ENCODE assay signal across 18 mouse cellular contexts in genomic region chr2:106183651-106184050, GRCm38 (mm10).
DNase-seq lines count a peak whose midpoint lies in the region; ATAC-seq and TF ChIP-seq lines count a peak whose summit lies in the region.
"Had no signal": no experiment of that assay in that cellular context is flagged by ENCODE, and none has a peak within 500 bp of the region (broad histone marks: within the 10 kb centered on the region; RNA-seq: fewer than 3 reads in every experiment).

No protein-coding gene starts in this region.

- no peak overlapping the region for H3K4me3 ChIP-seq in midbrain, embryonic 14.5 days (replicated peaks; ENCODE audit: low read depth, low read length)
- no peak overlapping the region for H3K4me3 ChIP-seq in midbrain, embryonic 10.5 days
- peak overlapping the region; percentile 45 for H3K4me3 ChIP-seq in cerebellum, adult 2 months (replicated peaks; ENCODE audit: insufficient read depth, low read depth, low read length)
- H3K4me3 ChIP-seq: embryonic facial prominence, embryonic 10.5 days; gastrocnemius, adult 2 months; heart, embryonic 13.5 days; liver, embryonic 15.5 days had no signal

- H3K4me2 ChIP-seq in midbrain, embryonic 14.5 days (ENCODE audit: low read length), result 0 out of 2 replicates have a peak overlapping the region, but pooled peaks have one; percentile 8
- H3K4me2 ChIP-seq: heart, embryonic 13.5 days; liver, embryonic 15.5 days had no signal

- peak; percentile 25 for DNase-seq in midbrain, embryonic 14.5 days
- DNase-seq in midbrain, embryonic 10.5 days (ENCODE audit: low spot score), result no peak
- DNase-seq in cerebellum, adult 2 months, result peak; percentile 88 to 94
- peak; percentile 87 to 88 for DNase-seq in cerebellum, postnatal 36 days
- DNase-seq in layer of hippocampus, adult 18-20 months (ENCODE audit: low spot score in 2 of 2), result no peak
- DNase-seq in urinary bladder, postnatal 25 days (ENCODE audit: low spot score), result no peak
- DNase-seq in heart, adult 18-20 months, result no peak
- DNase-seq: forebrain, postnatal 0 days; gastrocnemius, adult 2 months; kidney, adult 18-20 months; kidney, postnatal 14 days; retina, postnatal 1 day; thymus, adult 2 months had no signal

- H3K27ac ChIP-seq in midbrain, embryonic 14.5 days (replicated peaks; ENCODE audit: low read depth, low read length), result no peak overlapping the region
- no peak overlapping the region; the same call in 1 of the 2 replicates for H3K27ac ChIP-seq in midbrain, embryonic 10.5 days (replicated peaks)
- H3K27ac ChIP-seq in cerebellum, adult 2 months (ENCODE audit: insufficient read depth, low read length), result no peak overlapping the region
- H3K27ac ChIP-seq: embryonic facial prominence, embryonic 10.5 days; gastrocnemius, adult 2 months; heart, embryonic 13.5 days; liver, embryonic 15.5 days had no signal

- H3K36me3 ChIP-seq in midbrain, embryonic 14.5 days (ENCODE audit: control insufficient read depth, insufficient read depth, low read length), result no peaks in the 10 kb centered on the region
- H3K36me3 ChIP-seq in midbrain, embryonic 10.5 days, result no peaks in the 10 kb centered on the region
- H3K36me3 ChIP-seq: embryonic facial prominence, embryonic 10.5 days; G1E; heart, embryonic 13.5 days; liver, embryonic 15.5 days had no signal

- H3K9ac ChIP-seq in midbrain, embryonic 14.5 days (replicated peaks; ENCODE audit: low read length), result no peak overlapping the region
- H3K9ac ChIP-seq: forebrain, postnatal 0 days; heart, embryonic 13.5 days; liver, embryonic 15.5 days had no signal

- no peaks in the 10 kb centered on the region for H3K9me3 ChIP-seq in midbrain, embryonic 14.5 days (ENCODE audit: control insufficient read depth, low read length)
- no peaks in the 10 kb centered on the region for H3K9me3 ChIP-seq in midbrain, embryonic 10.5 days (replicated peaks)
- H3K9me3 ChIP-seq: embryonic facial prominence, embryonic 10.5 days; G1E; heart, embryonic 13.5 days; liver, embryonic 15.5 days had no signal

- ATAC-seq in midbrain, embryonic 14.5 days (ENCODE audit: low FRiP score, low TSS enrichment), result no peak
- ATAC-seq: forebrain, postnatal 0 days; lung, postnatal 0 days had no signal

- 0 out of 2 replicates have a peak, but pooled peaks cover 3% of the 10 kb centered on the region for H3K4me1 ChIP-seq in midbrain, embryonic 14.5 days (ENCODE audit: control insufficient read depth, insufficient read depth, low read length)
- H3K4me1 ChIP-seq in midbrain, embryonic 10.5 days, result peaks cover 14% of the 10 kb centered on the region
- peaks cover 4% of the 10 kb centered on the region; the same call in 1 of the 2 replicates for H3K4me1 ChIP-seq in cerebellum, adult 2 months (ENCODE audit: control insufficient read depth, insufficient read depth, low read length)
- H3K4me1 ChIP-seq: heart, embryonic 13.5 days; liver, embryonic 15.5 days had no signal

- WGBS in midbrain, embryonic 14.5 days, result 53% methylated on average over 16 of the region's 16 CpGs
- WGBS in midbrain, embryonic 10.5 days, result 76% methylated on average over 16 of the region's 16 CpGs
- 14% methylated on average over 16 of the region's 16 CpGs for WGBS in cerebellum, adult 2 months

- no peaks in the 10 kb centered on the region for H3K27me3 ChIP-seq in midbrain, embryonic 14.5 days (ENCODE audit: control insufficient read depth, insufficient read depth, low read length)
- peaks cover 12% of the 10 kb centered on the region; the same call in 1 of the 2 replicates for H3K27me3 ChIP-seq in midbrain, embryonic 10.5 days (ENCODE audit: low read depth, poor library complexity, severe bottlenecking)
- H3K27me3 ChIP-seq in cerebellum, adult 2 months (ENCODE audit: control insufficient read depth, insufficient read depth, low read length), result no peaks in the 10 kb centered on the region
- H3K27me3 ChIP-seq: liver, embryonic 15.5 days had no signal

- TF ChIP-seq POLR2A in cerebellum, adult 2 months (IDR thresholded peaks at IDR 0.05; ENCODE audit: borderline replicate concordance, insufficient read depth, low read length), result no peak

- no peak for TF ChIP-seq CTCF in cerebellum, adult 2 months (IDR thresholded peaks at IDR 0.05; ENCODE audit: borderline replicate concordance, insufficient read depth, low read depth, low read length)

Comparison
In these comparisons a context has a peak if more than half of its experiments do, and no peak if none do; other contexts are left out.
1. DNase-seq: peak in midbrain, embryonic 14.5 days (single experiment), cerebellum, adult 2 months (2 of 2) and cerebellum, postnatal 36 days (2 of 2); none in midbrain, embryonic 10.5 days (single experiment), layer of hippocampus, adult 18-20 months (0 of 2), urinary bladder, postnatal 25 days (single experiment) and heart, adult 18-20 months (0 of 2).